Mouse (Mus musculus): ENCODE measurements at regions not wholly inside any gene's neighbourhood (a gene's known extent, or its start where the extent isn't known, plus 50 kb on each side); places are given as distances from the start of the nearest gene placed in this dataset.
A peak's percentile ranks its signal among the peaks of the same experiment; 100 is the strongest.

- no peak for DNase-seq (ENCODE audit: low read depth)
Measured at GRCm38 (mm10) chr9:96419151-96419550, 54.9 kb upstream of the Atp1b3 start.

- peak; percentile 77 for DNase-seq (ENCODE audit: low read depth)
Measured at GRCm38 (mm10) chr9:96415873-96416570, 51.8 kb upstream of the Atp1b3 start.

Measured in naive thymus-derived CD4-positive, alpha-beta T cell, adult 2 months (primary cell).